Mouse (Mus musculus) naive thymus-derived CD4-positive, alpha-beta T cell, adult 5 months (primary cell): ENCODE results near the gene Arxes2. TPM values are rescaled to one million over a fixed set of nuclear protein-coding genes. Genes with fewer than 3 reads are reported as not detected.

ENCODE experiments used
- polyA plus RNA-seq: library from polyadenylated mRNA; unstranded; fragments of 100-300 nt; shearing (Covaris generic); gene quantifications from one replicate; pipeline ENCODE4 v1.2.1, GENCODE M21; 2017

Arxes2 gene
- 1.8 TPM for polyA plus RNA-seq

GRCm38 (mm10) chrX:135993664-135994119 lies at the start of gene Arxes2:
Gene Arxes2, plus strand, starts transcription at chrX:135993824.

GRCm38 (mm10) chrX:136032799-136033763 lies 39.5 kb downstream of the Arxes2 start, which contains the start of gene Arxes1:
Gene Arxes1, plus strand, starts transcription at chrX:136033367.

Other genes starting within 250 kb of the Arxes2 start
- gene Bhlhb9, start 196.2 kb upstream of the Arxes2 start, polyA plus RNA-seq, result 21.0 TPM
- 15.1 TPM for gene Gprasp2, start 154.8 kb upstream of the Arxes2 start, polyA plus RNA-seq
- not detected for gene Arxes1, start 39.5 kb downstream of the Arxes2 start, polyA plus RNA-seq
- 0.41 TPM for gene Bex2, start 74.4 kb downstream of the Arxes2 start, polyA plus RNA-seq
- gene Nxf3, start 91.4 kb downstream of the Arxes2 start, polyA plus RNA-seq, result not detected
- gene Bex4, start 145.2 kb downstream of the Arxes2 start, polyA plus RNA-seq, result not detected
- not detected for gene Tceal8, start 178.5 kb downstream of the Arxes2 start, polyA plus RNA-seq
- not detected for gene Tceal5, start 210.1 kb downstream of the Arxes2 start, polyA plus RNA-seq
- gene Tceal7, start 221.0 kb downstream of the Arxes2 start, polyA plus RNA-seq, result not detected
- not detected for gene Bex1, start 221.7 kb downstream of the Arxes2 start, polyA plus RNA-seq